Mouse (Mus musculus) B cell, adult 2 months (primary cell): ENCODE measurements around the gene Ube2j2.

ENCODE experiments used
- DNase-seq, 2 experiments: peaks; one replicate each; pipeline ENCODE4 v3.0.0; 2022

Ube2j2 gene

GRCm38 (mm10) chr4:155964396-155964795 is 20.8 kb downstream of the Ube2j2 start:
- DNase-seq: no peak

GRCm38 (mm10) chr4:155969043-155969653 is 25.5 kb downstream of the Ube2j2 start:
- DNase-seq: no peak

- DNase-seq: no peak
These were observed 26.7 kb downstream of the Ube2j2 start for GRCm38 (mm10) chr4:155970286-155970685.

GRCm38 (mm10) chr4:155972651-155973050 is 29.0 kb downstream of the Ube2j2 start:
- DNase-seq: no peak

GRCm38 (mm10) chr4:155973239-155973638 is 29.6 kb downstream of the Ube2j2 start:
- DNase-seq: no peak

- DNase-seq: no peak
These were observed 37.9 kb downstream of the Ube2j2 start for GRCm38 (mm10) chr4:155981436-155982082.

- DNase-seq: no peak
These were observed 40.2 kb downstream of the Ube2j2 start for GRCm38 (mm10) chr4:155983788-155984187.

GRCm38 (mm10) chr4:155991211-155991907 is 47.7 kb downstream of the Ube2j2 start:
- DNase-seq: peak in 1 of 2 experiments; percentile 4

GRCm38 (mm10) chr4:155991908-155992230 is 48.2 kb downstream of the Ube2j2 start:
- no peak for DNase-seq

- peak; percentile 89 to 93 for DNase-seq
These were observed 48.7 kb downstream of the Ube2j2 start, which contains the start of the genes B3galt6 and Sdf4 for GRCm38 (mm10) chr4:155992241-155992905. B3galt6 (minus strand) TSS chr4:155992649. Sdf4 (plus strand) TSS chr4:155992872.

GRCm38 (mm10) chr4:155992906-155993547 is 49.4 kb downstream of the Ube2j2 start:
- DNase-seq: peak; percentile 96 to 98

- DNase-seq: no peak
These were observed 50.0 kb downstream of the Ube2j2 start for GRCm38 (mm10) chr4:155993606-155994005.

- DNase-seq: no peak
These were observed 60.5 kb downstream of the Ube2j2 start for GRCm38 (mm10) chr4:156004109-156004508.

- no peak for DNase-seq
These were observed 64.7 kb downstream of the Ube2j2 start for GRCm38 (mm10) chr4:156008369-156008768.
